Mouse (Mus musculus) ES-E14 (cell line): ENCODE measurements around the gene Mrgpra1. TPM values are rescaled to one million over a fixed set of nuclear protein-coding genes. Genes with fewer than 3 reads are reported as not detected.
"Not testable (repeated sequence)": the region's sequence is repeated elsewhere in the genome, so short reads cannot be mapped to it uniquely, and the experiment has no call there.

Experiments used
- DNase-seq: peaks from one replicate; pipeline ENCODE4 v3.0.0-alpha.2; 2013; ENCODE audit warnings: low read depth, low spot score
- H3K27ac ChIP-seq: 2 replicates; pipeline ENCODE4 v1.5.1; 2012; ENCODE audit warnings: low read depth, mild to moderate bottlenecking, low read length, moderate library complexity, mixed read lengths; ENCODE audit not compliant: poor library complexity, insufficient read depth, severe bottlenecking
- H3K36me3 ChIP-seq: 2 replicates; pipeline ENCODE4 v1.6.1; 2012; ENCODE audit warnings: mild to moderate bottlenecking, low read length, moderate library complexity, mixed read lengths; ENCODE audit not compliant: control insufficient read depth, poor library complexity, insufficient read depth, severe bottlenecking
- H3K4me1 ChIP-seq, 2 experiments: fragments of 150-350 bp in 1 of 2; sonication (generic) in 1 of 2; 2 replicates each; pipeline ENCODE4 v1.6.1; 2012; ENCODE audit warnings: low read length in 2 of 2, mild to moderate bottlenecking in 1 of 2, mixed read lengths in 1 of 2; ENCODE audit not compliant: control insufficient read depth in 2 of 2, insufficient read depth in 2 of 2, poor library complexity in 1 of 2
- H3K4me3 ChIP-seq, 2 experiments: fragments of 150-350 bp in 1 of 2; sonication (generic) in 1 of 2; 2 replicates each; pipeline ENCODE4 v1.5.1; 2012; ENCODE audit warnings: low read length in 2 of 2, low read depth in 1 of 2, mild to moderate bottlenecking in 1 of 2, mixed read lengths in 1 of 2; ENCODE audit not compliant: insufficient read depth in 1 of 2, poor library complexity in 1 of 2, severe bottlenecking in 1 of 2
- H3K9ac ChIP-seq: 2 replicates; pipeline ENCODE4 v1.6.1; 2012; ENCODE audit warnings: low read depth, mild to moderate bottlenecking, low read length, mixed read lengths; ENCODE audit not compliant: poor library complexity, insufficient read depth, severe bottlenecking
- H3K9me3 ChIP-seq: fragments of 150-350 bp; sonication (generic); 2 replicates; pipeline ENCODE4 v1.6.1; 2012; ENCODE audit warnings: low read depth, mild to moderate bottlenecking, low read length; ENCODE audit not compliant: control insufficient read depth, insufficient read depth
- CHD2 ChIP-seq: IDR thresholded peaks from 2 replicates; pipeline ENCODE4 v1.6.1; 2014; ENCODE audit warnings: mild to moderate bottlenecking, low read depth, low read length, inconsistent platforms
- HCFC1 ChIP-seq: IDR thresholded peaks from 2 replicates; pipeline ENCODE4 v1.6.1; 2012; ENCODE audit warnings: low read length, inconsistent platforms, borderline replicate concordance; ENCODE audit not compliant: insufficient read depth
- MAFK ChIP-seq: IDR thresholded peaks from 2 replicates; pipeline ENCODE4 v1.6.1; 2014; ENCODE audit warnings: mild to moderate bottlenecking, low read depth, low read length, inconsistent platforms; ENCODE audit not compliant: insufficient read depth
- ZC3H11A ChIP-seq: IDR thresholded peaks from 2 replicates; pipeline ENCODE4 v1.6.1; 2012; ENCODE audit warnings: low read depth, mild to moderate bottlenecking, inconsistent platforms, low read length, borderline replicate concordance
- ZNF384 ChIP-seq: IDR thresholded peaks from 2 replicates; pipeline ENCODE4 v1.6.1; 2012; ENCODE audit warnings: low read depth, low read length, inconsistent platforms
- in situ Hi-C, 2 experiments: fragments of 600-800 bp; cut with MboI; formaldehyde crosslinking; loops; one replicate each; pipeline ENCODE4 v1.15.1; 2025; ENCODE audit warnings: low sequenced_read_pairs in 2 of 2, inconsistent platforms in 1 of 2; ENCODE audit not compliant: unreplicated experiment in 2 of 2
- total RNA-seq: library from RNA; depleted of rRNA; stranded (reverse); fragments of 300-350 nt; gene quantifications from 2 replicates; pipeline ENCODE4 v1.2.3, GENCODE M21; 2012; rRNA removed

Mrgpra1 gene
- total RNA-seq, 1 experiment, result not detected

DNA sequence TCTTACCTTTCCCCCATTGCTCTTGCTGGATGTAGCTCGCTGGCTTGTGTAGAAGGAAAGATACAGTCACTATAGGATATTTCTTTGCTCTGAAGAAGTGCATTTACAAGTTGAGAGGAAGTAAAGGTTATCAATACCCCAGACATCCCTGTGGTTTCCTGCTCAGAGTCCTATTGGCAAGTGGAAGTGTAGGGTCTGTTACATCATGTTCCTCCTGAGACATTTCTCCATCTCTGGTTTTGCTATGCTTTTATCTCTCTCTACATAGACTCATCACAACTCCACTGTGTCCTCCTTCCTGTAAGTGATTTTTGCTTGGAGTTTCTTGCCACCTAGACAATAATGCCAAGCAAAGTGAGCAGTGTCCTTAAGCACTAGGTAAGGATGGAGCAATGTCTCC, 35.7 kb downstream of the Mrgpra1 start:
- in situ Hi-C loops, result no loop called here
- Histone ChIP-seq H3K36me3 (no peaks in the 10 kb centered on the region), H3K9me3 (no peaks in the 10 kb centered on the region), H3K4me1 (no peaks in the 10 kb centered on the region), H3K27ac (no peak overlapping the region), H3K4me3 (no peak overlapping the region), H3K9ac (no peak overlapping the region)
- DNase-seq, result no peak
- TF ChIP-seq MAFK, result no peak
- TF ChIP-seq CHD2, result no peak

DNA sequence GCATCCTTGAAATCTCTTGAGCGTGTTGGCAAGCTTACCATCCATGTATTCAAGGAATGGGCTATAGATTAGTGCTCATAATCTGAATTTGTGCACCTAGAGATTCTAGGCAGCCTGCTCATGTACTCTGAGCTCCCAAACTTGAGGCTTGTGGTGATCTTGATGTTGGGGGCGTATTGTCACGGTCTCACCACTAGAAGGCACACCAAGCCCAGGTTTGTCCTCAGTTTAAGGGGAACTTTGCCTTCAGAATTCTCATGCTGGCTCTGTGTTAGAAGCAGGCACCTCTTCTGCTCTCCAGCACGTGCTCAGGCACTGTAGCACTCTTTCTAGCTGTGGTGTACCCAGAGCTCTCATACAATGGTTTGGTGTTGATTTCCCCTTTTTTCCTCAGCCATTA, 41.8 kb downstream of the Mrgpra1 start:
- Histone ChIP-seq H3K9ac (no peak overlapping the region), H3K27ac (no peak overlapping the region), H3K4me1 (no peaks in the 10 kb centered on the region), H3K9me3 (no peaks in the 10 kb centered on the region), H3K36me3 (no peaks in the 10 kb centered on the region), H3K4me3 (no peak overlapping the region)
- in situ Hi-C loops, result no loop called here
- TF ChIP-seq MAFK (no peak), HCFC1 (no peak), CHD2 (no peak), ZNF384 (no peak), ZC3H11A (no peak)
- DNase-seq, result peak; percentile 7

- Histone ChIP-seq H3K9me3 (no peaks in the 10 kb centered on the region), H3K27ac (no peak overlapping the region), H3K9ac (no peak overlapping the region), H3K4me3 (no peak overlapping the region), H3K4me1 (no peaks in the 10 kb centered on the region), H3K36me3 (no peaks in the 10 kb centered on the region)
- TF ChIP-seq CHD2, result no peak
- TF ChIP-seq ZC3H11A, result no peak
- no peak for TF ChIP-seq ZNF384
- no peak for TF ChIP-seq HCFC1
- no peak for TF ChIP-seq MAFK
- in situ Hi-C loops, result no loop called here
- DNase-seq, result no peak
These were observed 44.2 kb downstream of the Mrgpra1 start for GRCm38 (mm10) chr7:47309855-47310254.

DNA sequence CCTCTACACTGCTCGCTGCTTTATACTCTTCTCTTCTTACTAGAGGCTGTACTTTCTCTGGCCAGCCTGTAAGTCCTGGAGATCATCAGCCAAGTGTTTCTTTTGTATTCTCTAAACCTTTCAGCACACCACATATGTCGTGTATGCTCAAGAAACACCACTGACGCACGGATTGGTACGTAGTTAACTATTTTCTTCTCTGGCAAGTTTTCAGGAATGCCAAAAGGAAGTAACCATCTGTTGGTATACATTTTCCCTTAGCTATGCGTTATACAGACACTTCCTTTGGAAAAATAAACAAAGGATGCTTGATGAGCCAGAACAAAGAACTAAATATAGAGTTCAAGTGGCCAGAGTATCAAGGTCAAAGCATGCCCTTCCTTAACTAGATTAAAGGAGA, 49.4 kb downstream of the Mrgpra1 start:
- H3K27ac ChIP-seq, in situ Hi-C loops, H3K36me3 ChIP-seq, H3K9me3 ChIP-seq, H3K9ac ChIP-seq, DNase-seq, H3K4me1 ChIP-seq, H3K4me3 ChIP-seq: not testable (repeated sequence)

- H3K4me1 ChIP-seq, H3K9me3 ChIP-seq, H3K4me3 ChIP-seq, DNase-seq, in situ Hi-C loops, H3K9ac ChIP-seq, H3K36me3 ChIP-seq, H3K27ac ChIP-seq: not testable (repeated sequence)
These were observed 54.4 kb downstream of the Mrgpra1 start for GRCm38 (mm10) chr7:47299612-47300011.

Other genes starting within 250 kb of the Mrgpra1 start
- 0.32 and 0.36 TPM in 2 replicates for gene Ptpn5, start 220.6 kb downstream of the Mrgpra1 start, total RNA-seq
- not detected in 2 replicates for gene Mrgpra6, start 149.3 kb downstream of the Mrgpra1 start, total RNA-seq
- not detected in 2 replicates for gene Mrgpra9, start 101.4 kb downstream of the Mrgpra1 start, total RNA-seq
- gene Mrgpra2a, start 97.9 kb upstream of the Mrgpra1 start, total RNA-seq, result not detected in 2 replicates
- gene Mrgpra2b, start 174.6 kb upstream of the Mrgpra1 start, total RNA-seq, result not detected in 2 replicates
- not detected in 2 replicates for gene Mrgpra3, start 247.1 kb upstream of the Mrgpra1 start, total RNA-seq